Mouse (Mus musculus) embryonic facial prominence, embryonic 11.5 days (tissue): ENCODE results near the gene Stag1. TPM values are rescaled to one million over a fixed set of nuclear protein-coding genes. Genes with fewer than 3 reads are reported as not detected.

Source experiments
- ATAC-seq: fragments of 200-750 bp; cut with Nextera tagmentation; replicated peaks from 2 replicates; pipeline ENCODE4 v1.8.0; 2017; ENCODE audit warnings: low read depth; ENCODE audit not compliant: insufficient number of reproducible peaks, low FRiP score, low TSS enrichment
- DNase-seq: peaks from one replicate; pipeline ENCODE4 v3.0.0-alpha.2; 2015; ENCODE audit warnings: low spot score
- H3K27ac ChIP-seq: fragments of 300-500 bp; sonication (generic); replicated peaks from 2 replicates; pipeline ENCODE4 v1.5.1; 2014; ENCODE audit warnings: mild to moderate bottlenecking, low read depth, low read length, control low read depth
- H3K27me3 ChIP-seq: fragments of 300-500 bp; sonication (generic); 2 replicates; pipeline ENCODE4 v1.6.1; 2014; ENCODE audit warnings: mild to moderate bottlenecking, low read length, moderate library complexity, mixed read lengths; ENCODE audit not compliant: control insufficient read depth, insufficient read depth
- H3K36me3 ChIP-seq: fragments of 300-500 bp; sonication (generic); replicated peaks from 2 replicates; pipeline ENCODE4 v1.6.1; 2014; ENCODE audit warnings: low read depth, mild to moderate bottlenecking, low read length, moderate library complexity, mixed read lengths; ENCODE audit not compliant: control insufficient read depth, insufficient read depth
- H3K4me1 ChIP-seq: fragments of 300-500 bp; sonication (generic); 2 replicates; pipeline ENCODE4 v1.6.1; 2014; ENCODE audit warnings: low read length, mixed read lengths; ENCODE audit not compliant: control insufficient read depth, insufficient read depth
- H3K4me2 ChIP-seq: fragments of 300-500 bp; sonication (generic); 2 replicates; pipeline ENCODE4 v1.6.1; 2014; ENCODE audit warnings: low read depth, mild to moderate bottlenecking, control low read depth, low read length, moderate library complexity
- H3K4me3 ChIP-seq: fragments of 300-500 bp; sonication (generic); 2 replicates; pipeline ENCODE4 v1.5.1; 2014; ENCODE audit warnings: low read depth, low read length, control low read depth
- H3K9ac ChIP-seq: fragments of 300-500 bp; sonication (generic); replicated peaks from 2 replicates; pipeline ENCODE4 v1.6.1; 2014; ENCODE audit warnings: mild to moderate bottlenecking, control low read depth, low read length
- H3K9me3 ChIP-seq: fragments of 300-500 bp; sonication (generic); replicated peaks from 2 replicates; pipeline ENCODE4 v1.6.1; 2016; ENCODE audit warnings: mild to moderate bottlenecking, low read length, inconsistent platforms, mixed read lengths; ENCODE audit not compliant: control insufficient read depth
- WGBS: fragments of 180-500 bp; shearing (Covaris S2); extraction: QIAGEN DNeasy Blood & Tissue Kit; methylation state at CpG from one replicate; pipeline ENCODE4 v1.1.7; 2014; 5-methylcytosine and 5-hydroxymethylcytosine counted together
- polyA plus RNA-seq: library from polyadenylated mRNA; unstranded; fragments of >200 nt; fragmentation: Nextera tagmentation; extraction: Ambion mirVana; gene quantifications from 2 replicates; pipeline ENCODE4 v1.2.1, GENCODE M21; 2014

The Stag1 gene
- polyA plus RNA-seq, 1 experiment from 2014 or later, result 61.7 TPM

- Histone ChIP-seq H3K9ac (no peak overlapping the region), H3K9me3 (no peaks in the 10 kb centered on the region), H3K27me3 (no peaks in the 10 kb centered on the region), H3K4me1 (no peaks in the 10 kb centered on the region), H3K4me2 (no peak overlapping the region), H3K27ac (no peak overlapping the region), H3K36me3 (no peaks in the 10 kb centered on the region), H3K4me3 (no peak overlapping the region)
- no peak for ATAC-seq
- DNase-seq, result no peak
- 87% methylated on average over 3 of the region's 3 CpGs for WGBS
These were observed 16.0 kb downstream of the Stag1 start for GRCm38 (mm10) chr9:100613501-100614071.

GRCm38 (mm10) chr9:100616947-100617346 lies 19.3 kb downstream of the Stag1 start:
- 65% methylated on average over 11 of the region's 11 CpGs for WGBS
- H3K9me3 ChIP-seq, result no peaks in the 10 kb centered on the region
- 0 out of 2 replicates have a peak, but pooled peaks cover 2% of the 10 kb centered on the region for H3K4me1 ChIP-seq
- H3K36me3 ChIP-seq, result no peaks in the 10 kb centered on the region
- no peak overlapping the region for H3K4me2 ChIP-seq
- no peaks in the 10 kb centered on the region for H3K27me3 ChIP-seq
- no peak overlapping the region for H3K9ac ChIP-seq
- ATAC-seq (no peak), DNase-seq (peak; percentile 24)
- H3K27ac ChIP-seq, result no peak overlapping the region
- no peak overlapping the region for H3K4me3 ChIP-seq

- ATAC-seq (no peak), DNase-seq (no peak)
These were observed 28.7 kb downstream of the Stag1 start for GRCm38 (mm10) chr9:100626258-100626657.

GRCm38 (mm10) chr9:100640754-100641153 lies 43.2 kb downstream of the Stag1 start:
- H3K27ac ChIP-seq, result no peak overlapping the region

More at GRCm38 (mm10) chr9:100626258-100626657, 28.7 kb downstream of the Stag1 start:
- WGBS, result 81% methylated on average over 2 of the region's 2 CpGs
- Histone ChIP-seq H3K4me3 (no peak overlapping the region), H3K4me1 (no peaks in the 10 kb centered on the region), H3K9ac (no peak overlapping the region), H3K9me3 (no peaks in the 10 kb centered on the region), H3K36me3 (no peaks in the 10 kb centered on the region), H3K4me2 (no peak overlapping the region), H3K27ac (no peak overlapping the region), H3K27me3 (no peaks in the 10 kb centered on the region)

GRCm38 (mm10) chr9:100641391-100642085 lies 43.9 kb downstream of the Stag1 start:
- Histone ChIP-seq H3K27ac (peak overlapping the region; percentile 4; the same call in 1 of the 2 replicates), H3K36me3 (no peaks in the 10 kb centered on the region), H3K4me2 (peak overlapping the region; percentile 8; the same call in 1 of the 2 replicates), H3K27me3 (no peaks in the 10 kb centered on the region), H3K9me3 (no peaks in the 10 kb centered on the region), H3K4me3 (no peak overlapping the region), H3K4me1 (no peaks in the 10 kb centered on the region), H3K9ac (peak overlapping the region; percentile 34; the same call in 1 of the 2 replicates)
- DNase-seq (peak; percentile 13), ATAC-seq (no peak)
- 28% methylated on average over 6 of the region's 6 CpGs for WGBS

More at GRCm38 (mm10) chr9:100640754-100641153, 43.2 kb downstream of the Stag1 start:
- Histone ChIP-seq H3K36me3 (no peaks in the 10 kb centered on the region), H3K9me3 (no peaks in the 10 kb centered on the region), H3K4me2 (no peak overlapping the region), H3K4me1 (no peaks in the 10 kb centered on the region), H3K9ac (no peak overlapping the region), H3K27me3 (no peaks in the 10 kb centered on the region), H3K4me3 (no peak overlapping the region)
- no peak for ATAC-seq
- DNase-seq, result no peak
- 54% methylated on average over 2 of the region's 2 CpGs for WGBS

- ATAC-seq (no peak; the same call in 1 of the 2 replicates), DNase-seq (no peak)
- peak overlapping the region; percentile 86 for H3K4me3 ChIP-seq
- H3K9ac ChIP-seq, result peak overlapping the region; percentile 97
- no peaks in the 10 kb centered on the region for H3K4me1 ChIP-seq
- no peaks in the 10 kb centered on the region for H3K9me3 ChIP-seq
- peak overlapping the region; percentile 97 for H3K27ac ChIP-seq
- H3K27me3 ChIP-seq, result no peaks in the 10 kb centered on the region
- H3K4me2 ChIP-seq, result peak overlapping the region; percentile 70
- 3% methylated on average over 16 of the region's 16 CpGs for WGBS
- H3K36me3 ChIP-seq, result no peaks in the 10 kb centered on the region
These were observed 44.7 kb downstream of the Stag1 start for GRCm38 (mm10) chr9:100642186-100642839.

- H3K27ac ChIP-seq, result peak overlapping the region; percentile 97
- H3K9ac ChIP-seq, result peak overlapping the region; percentile 97
- no peaks in the 10 kb centered on the region for H3K9me3 ChIP-seq
- no peaks in the 10 kb centered on the region for H3K36me3 ChIP-seq
- no peaks in the 10 kb centered on the region for H3K4me1 ChIP-seq
- under 1% methylated on average over 80 of the region's 97 CpGs for WGBS
- H3K4me3 ChIP-seq, result peak overlapping the region; percentile 86
- peak overlapping the region; percentile 70 for H3K4me2 ChIP-seq
- peak; percentile 99 for ATAC-seq
- DNase-seq, result peak; percentile 97
- no peaks in the 10 kb centered on the region for H3K27me3 ChIP-seq
These were observed 45.5 kb downstream of the Stag1 start for GRCm38 (mm10) chr9:100642840-100643697.
